Mouse (Mus musculus) megakaryocyte, embryonic 14.5 days (primary cell): ENCODE results near the gene Dpysl5. TPM values are rescaled to one million over a fixed set of nuclear protein-coding genes. Genes with fewer than 3 reads are reported as not detected.

Source experiments
- H3K27me3 ChIP-seq: replicated peaks from 2 replicates; pipeline ENCODE3; 2012; ENCODE audit warnings: inconsistent platforms
- H3K36me3 ChIP-seq: replicated peaks from 2 replicates; pipeline ENCODE3; 2012; ENCODE audit warnings: low read length, inconsistent platforms, mixed read lengths
- H3K4me1 ChIP-seq: 2 replicates; pipeline ENCODE4 v1.6.1; 2012; ENCODE audit warnings: inconsistent platforms
- H3K4me3 ChIP-seq: replicated peaks from 2 replicates; pipeline ENCODE3; 2012; ENCODE audit warnings: moderate library complexity, mild to moderate bottlenecking, inconsistent platforms
- H3K9me3 ChIP-seq: 2 replicates; pipeline ENCODE4 v1.6.1; 2012; ENCODE audit warnings: inconsistent platforms
- FLI1 ChIP-seq: IDR thresholded peaks from 2 replicates; pipeline ENCODE4 v1.6.1; 2012; ENCODE audit warnings: low read length, inconsistent platforms, mixed read lengths
- GATA1 ChIP-seq: IDR thresholded peaks from 3 replicates; pipeline ENCODE4 v1.6.1; 2012; ENCODE audit warnings: mixed read lengths, low read length, inconsistent platforms, borderline replicate concordance
- polyA plus RNA-seq: library from polyadenylated mRNA; stranded (reverse); fragments of >175 nt; gene quantifications from 2 replicates; pipeline ENCODE4 v1.2.3, GENCODE M21; 2012; ENCODE audit warnings: low replicate concordance; ENCODE audit not compliant: insufficient read depth

Gene Dpysl5
- polyA plus RNA-seq, 1 experiment, result 0.12 TPM

DNA sequence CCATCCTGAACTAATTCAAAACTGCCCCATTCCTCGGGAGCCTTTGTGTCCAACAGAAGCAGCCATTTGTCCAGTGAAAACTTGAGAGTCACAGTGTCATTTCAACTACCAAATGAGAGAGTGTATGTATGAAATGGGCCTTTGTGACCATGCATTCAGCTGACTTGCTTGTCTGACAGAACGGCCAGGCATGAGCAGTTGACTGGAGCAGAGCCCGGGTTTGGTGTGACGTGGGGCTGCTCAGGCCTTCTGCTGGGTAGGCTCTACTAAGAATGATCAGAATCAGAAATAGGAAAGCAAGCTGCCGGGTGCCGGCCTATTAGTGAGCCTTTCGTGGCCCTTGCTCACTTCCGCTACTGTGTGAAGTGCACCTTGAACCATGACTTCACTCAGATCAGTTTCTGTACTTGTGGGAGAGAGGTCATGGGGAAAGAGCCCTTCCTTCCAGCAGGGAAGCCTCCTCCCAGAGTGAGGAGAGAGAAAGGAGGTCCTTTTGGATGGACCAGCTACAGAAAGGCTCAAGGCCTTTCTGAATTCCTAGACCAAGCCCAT lies 107.5 kb downstream of the Dpysl5 start:
- TF ChIP-seq GATA1, result no peak
- TF ChIP-seq FLI1, result no peak
- no peaks in the 10 kb centered on the region for H3K36me3 ChIP-seq

DNA sequence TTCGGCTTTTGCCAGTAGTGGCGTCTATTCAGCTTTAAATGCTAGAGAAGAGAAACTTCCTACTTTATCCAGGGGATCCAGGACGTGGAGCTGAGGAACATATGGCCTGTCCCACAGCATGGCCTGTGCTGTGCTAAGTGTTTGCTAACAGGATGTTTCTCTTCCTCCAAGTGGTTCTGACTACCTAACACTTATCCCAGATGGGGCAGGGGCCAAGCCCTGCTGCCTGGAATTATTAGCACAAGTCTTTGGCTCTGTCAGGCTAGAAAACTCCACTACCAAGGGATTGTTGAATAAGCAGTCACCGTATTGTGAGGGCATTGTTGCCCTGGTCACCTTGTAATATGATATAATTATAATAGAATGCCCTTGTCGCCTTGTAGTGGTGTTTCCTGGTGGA lies 111.3 kb downstream of the Dpysl5 start:
- no peak for TF ChIP-seq FLI1
- Histone ChIP-seq H3K4me1 (no peaks in the 10 kb centered on the region; the same call in 1 of the 2 replicates), H3K9me3 (no peaks in the 10 kb centered on the region), H3K36me3 (no peaks in the 10 kb centered on the region), H3K4me3 (no peak overlapping the region), H3K27me3 (peaks cover 64% of the 10 kb centered on the region)

More for the DNA sequence above, 107.5 kb downstream of the Dpysl5 start:
- Histone ChIP-seq H3K4me1 (peaks cover 15% of the 10 kb centered on the region), H3K4me3 (no peak overlapping the region), H3K27me3 (peaks cover 70% of the 10 kb centered on the region), H3K9me3 (no peaks in the 10 kb centered on the region)

DNA sequence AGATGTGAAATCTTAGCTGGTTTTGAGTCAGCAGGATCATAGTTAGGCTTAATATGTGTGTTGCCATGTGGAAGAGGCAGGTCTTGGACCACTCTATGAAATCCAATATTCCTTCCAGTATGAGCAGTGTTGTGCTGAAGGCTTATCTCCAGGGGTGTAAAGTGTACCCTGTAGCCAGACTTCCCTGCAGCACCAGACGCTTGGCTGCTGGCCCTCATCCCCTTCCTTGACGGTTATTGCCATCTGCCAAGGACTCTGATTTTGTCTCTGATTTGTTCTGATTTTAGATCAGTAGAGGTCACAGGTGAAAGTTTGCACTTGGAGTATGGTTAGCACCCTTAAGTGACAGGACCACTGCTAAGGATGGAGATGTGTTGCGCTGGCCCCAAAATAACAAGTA lies 111.7 kb downstream of the Dpysl5 start:
- TF ChIP-seq GATA1, result no peak
- no peak for TF ChIP-seq FLI1
- Histone ChIP-seq H3K27me3 (peaks cover 63% of the 10 kb centered on the region), H3K4me1 (no peaks in the 10 kb centered on the region; the same call in 1 of the 2 replicates), H3K9me3 (no peaks in the 10 kb centered on the region), H3K36me3 (no peaks in the 10 kb centered on the region), H3K4me3 (no peak overlapping the region)

- H3K9me3 ChIP-seq, result no peaks in the 10 kb centered on the region
- no peak overlapping the region for H3K4me3 ChIP-seq
- peaks cover 54% of the 10 kb centered on the region for H3K27me3 ChIP-seq
- H3K4me1 ChIP-seq, result no peaks in the 10 kb centered on the region; the same call in 1 of the 2 replicates
- no peaks in the 10 kb centered on the region for H3K36me3 ChIP-seq
- TF ChIP-seq FLI1 (no peak), GATA1 (no peak)
Measured at GRCm38 (mm10) chr5:30824124-30824988, 113.0 kb downstream of the Dpysl5 start.

- Histone ChIP-seq H3K27me3 (peaks cover 51% of the 10 kb centered on the region), H3K9me3 (no peaks in the 10 kb centered on the region), H3K4me1 (no peaks in the 10 kb centered on the region; the same call in 1 of the 2 replicates), H3K4me3 (no peak overlapping the region), H3K36me3 (no peaks in the 10 kb centered on the region)
- TF ChIP-seq FLI1 (no peak), GATA1 (no peak)
Measured at GRCm38 (mm10) chr5:30825166-30825565, 113.8 kb downstream of the Dpysl5 start.

GRCm38 (mm10) chr5:30825821-30826220 lies 114.5 kb downstream of the Dpysl5 start:
- Histone ChIP-seq H3K4me1 (no peaks in the 10 kb centered on the region; the same call in 1 of the 2 replicates), H3K27me3 (peaks cover 49% of the 10 kb centered on the region), H3K9me3 (no peaks in the 10 kb centered on the region), H3K4me3 (no peak overlapping the region), H3K36me3 (no peaks in the 10 kb centered on the region)
- TF ChIP-seq FLI1 (no peak), GATA1 (no peak)

DNA sequence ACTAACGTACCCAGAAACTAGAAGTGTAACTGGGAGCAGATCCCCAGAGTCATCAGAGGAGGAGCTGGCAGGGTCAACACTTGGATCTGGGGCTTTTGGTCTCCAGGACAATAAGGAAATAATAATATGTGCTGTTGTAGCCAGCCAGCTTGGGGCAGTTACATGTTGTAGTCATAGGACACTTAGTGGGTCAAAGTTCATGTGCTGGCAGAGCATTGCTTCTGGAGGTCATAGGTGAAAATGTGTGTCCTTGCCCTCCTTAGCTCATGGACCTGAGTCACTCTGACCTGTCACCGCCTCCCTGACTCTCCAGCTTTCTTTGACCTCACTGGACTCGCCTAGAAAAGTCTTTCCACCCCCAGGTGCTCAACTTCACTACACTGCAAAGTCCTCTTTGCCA lies 122.1 kb downstream of the Dpysl5 start:
- Histone ChIP-seq H3K36me3 (no peaks in the 10 kb centered on the region), H3K27me3 (peaks cover 37% of the 10 kb centered on the region), H3K9me3 (peaks cover 19% of the 10 kb centered on the region), H3K4me3 (no peak overlapping the region), H3K4me1 (no peaks in the 10 kb centered on the region)
- TF ChIP-seq GATA1 (no peak), FLI1 (no peak)

- TF ChIP-seq GATA1 (no peak), FLI1 (no peak)
Measured at GRCm38 (mm10) chr5:30839731-30840130, 128.4 kb downstream of the Dpysl5 start.

DNA sequence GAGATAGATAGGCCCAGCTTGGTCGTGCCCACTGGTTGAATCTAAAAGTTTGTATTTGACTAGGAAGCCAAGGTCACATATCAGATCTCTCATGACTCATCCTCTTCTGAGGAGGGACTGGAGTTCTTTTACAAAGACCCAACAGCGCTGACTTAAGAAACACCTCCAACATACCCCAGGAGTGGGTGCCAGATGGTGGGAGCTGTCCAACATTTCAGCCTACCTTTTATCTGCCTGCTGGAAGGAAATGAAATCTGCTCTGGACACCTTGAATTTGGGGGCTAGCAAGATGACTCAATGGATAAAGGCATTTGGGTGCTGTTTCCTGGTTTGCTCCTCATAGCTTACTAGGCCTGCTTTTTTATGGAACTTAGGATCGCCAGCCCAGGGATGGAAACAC lies 130.5 kb downstream of the Dpysl5 start:
- Histone ChIP-seq H3K4me1 (no peaks in the 10 kb centered on the region), H3K36me3 (no peaks in the 10 kb centered on the region), H3K4me3 (no peak overlapping the region), H3K27me3 (peaks cover 51% of the 10 kb centered on the region), H3K9me3 (peaks cover 10% of the 10 kb centered on the region)
- TF ChIP-seq GATA1, result no peak
- TF ChIP-seq FLI1, result no peak

More at GRCm38 (mm10) chr5:30839731-30840130, 128.4 kb downstream of the Dpysl5 start:
- no peak overlapping the region for H3K4me3 ChIP-seq
- no peaks in the 10 kb centered on the region for H3K4me1 ChIP-seq
- peaks cover 45% of the 10 kb centered on the region for H3K27me3 ChIP-seq
- H3K36me3 ChIP-seq, result no peaks in the 10 kb centered on the region
- H3K9me3 ChIP-seq, result peaks cover 19% of the 10 kb centered on the region

Other genes starting within 250 kb of the Dpysl5 start
- gene Otof, start 249.6 kb upstream of the Dpysl5 start, polyA plus RNA-seq, result not detected in 2 replicates
- not detected in 2 replicates for gene 1700001C02Rik, start 245.5 kb upstream of the Dpysl5 start, polyA plus RNA-seq
- not detected in 2 replicates for gene Cib4, start 165.7 kb upstream of the Dpysl5 start, polyA plus RNA-seq
- gene Kcnk3, start 123.4 kb upstream of the Dpysl5 start, polyA plus RNA-seq, result not detected in 2 replicates
- gene Slc35f6, start 63.6 kb upstream of the Dpysl5 start, polyA plus RNA-seq, result 11.7 and 13.4 TPM in 2 replicates
- gene Cenpa, start 44.8 kb upstream of the Dpysl5 start, polyA plus RNA-seq, result 208 and 210 TPM in 2 replicates
- gene Mapre3, start 103.1 kb downstream of the Dpysl5 start, polyA plus RNA-seq, result 2.1 TPM in 1 of 2 replicates, not detected in the other
- gene Tmem214, start 156.4 kb downstream of the Dpysl5 start, polyA plus RNA-seq, result 11.8 and 17.0 TPM in 2 replicates
- gene Agbl5, start 177.1 kb downstream of the Dpysl5 start, polyA plus RNA-seq, result 36.7 and 70.8 TPM in 2 replicates
- 57.7 and 180 TPM in 2 replicates for gene Ost4, start 196.2 kb downstream of the Dpysl5 start, polyA plus RNA-seq
- 427 and 497 TPM in 2 replicates for gene Emilin1, start 201.8 kb downstream of the Dpysl5 start, polyA plus RNA-seq
- 11.7 and 40.4 TPM in 2 replicates for gene Khk, start 209.9 kb downstream of the Dpysl5 start, polyA plus RNA-seq
- gene Cgref1, start 234.0 kb downstream of the Dpysl5 start, polyA plus RNA-seq, result not detected in 2 replicates
- 43.7 and 59.1 TPM in 2 replicates for gene Preb, start 248.8 kb downstream of the Dpysl5 start, polyA plus RNA-seq